Comparison of ENCODE assay signal across 21 mouse cellular contexts in genomic region chr12:15985649-15986048, GRCm38 (mm10).
DNase-seq lines count a peak whose midpoint lies in the region; ATAC-seq and TF ChIP-seq lines count a peak whose summit lies in the region.
"Had no signal": no experiment of that assay in that cellular context is flagged by ENCODE, and none has a peak within 500 bp of the region (broad histone marks: within the 10 kb centered on the region; RNA-seq: fewer than 3 reads in every experiment).

No protein-coding gene starts in this region.

- H3K27me3 ChIP-seq in embryonic facial prominence, embryonic 14.5 days (replicated peaks; ENCODE audit: control insufficient read depth, insufficient read depth, low read length) = no peaks in the 10 kb centered on the region
- no peaks in the 10 kb centered on the region for H3K27me3 ChIP-seq in embryonic facial prominence, embryonic 10.5 days (replicated peaks; ENCODE audit: low read depth, poor library complexity, severe bottlenecking)
- no peaks in the 10 kb centered on the region for H3K27me3 ChIP-seq in heart, embryonic 13.5 days (replicated peaks)
- no peaks in the 10 kb centered on the region for H3K27me3 ChIP-seq in heart, postnatal 0 days (ENCODE audit: control insufficient read depth, insufficient read depth, low read length)
- H3K27me3 ChIP-seq: embryonic facial prominence, embryonic 12.5 days; forebrain, embryonic 12.5 days; hindbrain, embryonic 13.5 days had no signal

- ATAC-seq in embryonic facial prominence, embryonic 14.5 days (ENCODE audit: low read depth) = no peak
- no peak for ATAC-seq in heart, embryonic 13.5 days (ENCODE audit: extremely low read depth, insufficient number of reproducible peaks, low FRiP score, low TSS enrichment)
- ATAC-seq in heart, postnatal 0 days (ENCODE audit: insufficient read depth, low read depth) = 0 out of 2 replicates have a peak, but pooled peaks have one; percentile 27
- ATAC-seq in frontal cortex, adult (ENCODE audit: low TSS enrichment) = no peak
- ATAC-seq: forebrain, embryonic 16.5 days; hindbrain, postnatal 0 days had no signal

- intact Hi-C loops in heart, postnatal 25 days (cut with DNase I) = no loop called here

- no peak overlapping the region for H3K27ac ChIP-seq in embryonic facial prominence, embryonic 14.5 days (replicated peaks; ENCODE audit: low read depth, low read length)
- H3K27ac ChIP-seq in embryonic facial prominence, embryonic 10.5 days (replicated peaks) = no peak overlapping the region
- H3K27ac ChIP-seq in heart, embryonic 13.5 days (replicated peaks) = peak overlapping the region; percentile 53
- peak overlapping the region; percentile 40 for H3K27ac ChIP-seq in heart, postnatal 0 days (ENCODE audit: low read depth)
- H3K27ac ChIP-seq: embryonic facial prominence, embryonic 12.5 days; forebrain, embryonic 12.5 days; hindbrain, embryonic 13.5 days; hindbrain, postnatal 0 days had no signal

- TF ChIP-seq CTCF in heart, postnatal 0 days (IDR thresholded peaks at IDR 0.05; ENCODE audit: low read depth) = no peak

- H3K36me3 ChIP-seq in embryonic facial prominence, embryonic 14.5 days (ENCODE audit: control insufficient read depth, insufficient read depth, low read length) = no peaks in the 10 kb centered on the region
- no peaks in the 10 kb centered on the region for H3K36me3 ChIP-seq in embryonic facial prominence, embryonic 10.5 days (replicated peaks)
- H3K36me3 ChIP-seq in heart, embryonic 13.5 days = no peaks in the 10 kb centered on the region
- no peaks in the 10 kb centered on the region for H3K36me3 ChIP-seq in heart, postnatal 0 days (replicated peaks; ENCODE audit: control insufficient read depth, insufficient read depth, low read length)
- H3K36me3 ChIP-seq: embryonic facial prominence, embryonic 12.5 days; forebrain, embryonic 12.5 days; hindbrain, embryonic 13.5 days had no signal

- no peak for TF ChIP-seq EP300 in heart, postnatal 0 days (IDR thresholded peaks at IDR 0.05; ENCODE audit: low read depth)

- H3K4me2 ChIP-seq in embryonic facial prominence, embryonic 14.5 days (ENCODE audit: low read depth, low read length) = no peak overlapping the region
- H3K4me2 ChIP-seq in heart, embryonic 13.5 days = no peak overlapping the region
- no peak overlapping the region for H3K4me2 ChIP-seq in heart, postnatal 0 days (ENCODE audit: low read depth, low read length)
- H3K4me2 ChIP-seq: embryonic facial prominence, embryonic 12.5 days; forebrain, embryonic 12.5 days; hindbrain, embryonic 13.5 days had no signal

- WGBS in embryonic facial prominence, embryonic 14.5 days = 80% methylated on average over 2 of the region's 2 CpGs
- 83% methylated on average over 2 of the region's 2 CpGs for WGBS in embryonic facial prominence, embryonic 10.5 days
- 51% methylated on average over 2 of the region's 2 CpGs for WGBS in heart, embryonic 13.5 days
- 55% methylated on average over 2 of the region's 2 CpGs for WGBS in heart, postnatal 0 days

- H3K4me1 ChIP-seq in embryonic facial prominence, embryonic 14.5 days (ENCODE audit: control insufficient read depth, insufficient read depth, low read length) = 0 out of 2 replicates have a peak, but pooled peaks cover 9% of the 10 kb centered on the region
- H3K4me1 ChIP-seq in embryonic facial prominence, embryonic 10.5 days = peaks cover 15% of the 10 kb centered on the region
- peaks cover 49% of the 10 kb centered on the region for H3K4me1 ChIP-seq in heart, embryonic 13.5 days
- peaks cover 28% of the 10 kb centered on the region for H3K4me1 ChIP-seq in heart, postnatal 0 days (ENCODE audit: control insufficient read depth, insufficient read depth)
- H3K4me1 ChIP-seq: forebrain, embryonic 12.5 days; hindbrain, embryonic 13.5 days had no signal

- H3K9ac ChIP-seq in embryonic facial prominence, embryonic 14.5 days (ENCODE audit: low read depth, low read length) = no peak overlapping the region
- no peak overlapping the region for H3K9ac ChIP-seq in heart, embryonic 13.5 days
- no peak overlapping the region for H3K9ac ChIP-seq in heart, postnatal 0 days (replicated peaks; ENCODE audit: low read depth, low read length)
- H3K9ac ChIP-seq: embryonic facial prominence, embryonic 12.5 days; forebrain, embryonic 12.5 days; hindbrain, embryonic 13.5 days had no signal

- no peaks in the 10 kb centered on the region for H3K9me3 ChIP-seq in embryonic facial prominence, embryonic 14.5 days (ENCODE audit: control insufficient read depth, low read length)
- no peaks in the 10 kb centered on the region for H3K9me3 ChIP-seq in embryonic facial prominence, embryonic 10.5 days
- no peaks in the 10 kb centered on the region for H3K9me3 ChIP-seq in heart, embryonic 13.5 days
- no peaks in the 10 kb centered on the region for H3K9me3 ChIP-seq in heart, postnatal 0 days (replicated peaks; ENCODE audit: control insufficient read depth, low read length)
- H3K9me3 ChIP-seq: embryonic facial prominence, embryonic 12.5 days; forebrain, embryonic 12.5 days; hindbrain, embryonic 13.5 days had no signal

- no peak overlapping the region for H3K4me3 ChIP-seq in embryonic facial prominence, embryonic 14.5 days (ENCODE audit: low read depth, low read length)
- no peak overlapping the region for H3K4me3 ChIP-seq in embryonic facial prominence, embryonic 10.5 days
- no peak overlapping the region for H3K4me3 ChIP-seq in heart, embryonic 13.5 days
- H3K4me3 ChIP-seq in heart, postnatal 0 days (ENCODE audit: low read depth, low read length) = no peak overlapping the region
- H3K4me3 ChIP-seq: embryonic facial prominence, embryonic 12.5 days; forebrain, embryonic 12.5 days; hindbrain, embryonic 13.5 days had no signal

- DNase-seq in embryonic facial prominence, embryonic 14.5 days (ENCODE audit: low spot score) = peak; percentile 17
- DNase-seq in embryonic facial prominence, embryonic 10.5 days (ENCODE audit: low spot score) = no peak
- DNase-seq in heart, adult 8-10 months (ENCODE audit: low spot score) = no peak
- peak; percentile 22 for DNase-seq in heart, postnatal 0 days (ENCODE audit: low spot score)
- no peak for DNase-seq in heart, postnatal 25 days (ENCODE audit: low spot score)
- peak; percentile 69 for DNase-seq in NIH3T3 (ENCODE audit: low read depth)
- DNase-seq: adrenal gland, postnatal 10 days; cerebellum, adult 11 months; cerebellum, adult 8-10 months; cerebellum, postnatal 14 days; embryo, embryonic 11 days; gastrocnemius, postnatal 36 days; kidney, adult 11 months; kidney, adult 9 months had no signal

Comparison
In these comparisons a context has a peak if more than half of its experiments do, and no peak if none do; other contexts are left out.
1. DNase-seq: peak in embryonic facial prominence, embryonic 14.5 days (single experiment), heart, postnatal 0 days (single experiment) and NIH3T3 (single experiment); none in embryonic facial prominence, embryonic 10.5 days (single experiment), heart, adult 8-10 months (single experiment) and heart, postnatal 25 days (single experiment).
2. H3K27ac ChIP-seq: peak in heart, embryonic 13.5 days (single experiment) and heart, postnatal 0 days (single experiment); none in embryonic facial prominence, embryonic 14.5 days (single experiment) and embryonic facial prominence, embryonic 10.5 days (single experiment).